Mouse (Mus musculus): ENCODE results near the gene Trove2. TPM values are rescaled to one million over a fixed set of nuclear protein-coding genes. Genes with fewer than 3 reads are reported as not detected.
"Not testable (repeated sequence)": the region's sequence is repeated elsewhere in the genome, so short reads cannot be mapped to it uniquely, and the experiment has no call there.

Gene Trove2
- polyA plus RNA-seq, 1 experiment from 2014 or later: 14.9 TPM

DNA sequence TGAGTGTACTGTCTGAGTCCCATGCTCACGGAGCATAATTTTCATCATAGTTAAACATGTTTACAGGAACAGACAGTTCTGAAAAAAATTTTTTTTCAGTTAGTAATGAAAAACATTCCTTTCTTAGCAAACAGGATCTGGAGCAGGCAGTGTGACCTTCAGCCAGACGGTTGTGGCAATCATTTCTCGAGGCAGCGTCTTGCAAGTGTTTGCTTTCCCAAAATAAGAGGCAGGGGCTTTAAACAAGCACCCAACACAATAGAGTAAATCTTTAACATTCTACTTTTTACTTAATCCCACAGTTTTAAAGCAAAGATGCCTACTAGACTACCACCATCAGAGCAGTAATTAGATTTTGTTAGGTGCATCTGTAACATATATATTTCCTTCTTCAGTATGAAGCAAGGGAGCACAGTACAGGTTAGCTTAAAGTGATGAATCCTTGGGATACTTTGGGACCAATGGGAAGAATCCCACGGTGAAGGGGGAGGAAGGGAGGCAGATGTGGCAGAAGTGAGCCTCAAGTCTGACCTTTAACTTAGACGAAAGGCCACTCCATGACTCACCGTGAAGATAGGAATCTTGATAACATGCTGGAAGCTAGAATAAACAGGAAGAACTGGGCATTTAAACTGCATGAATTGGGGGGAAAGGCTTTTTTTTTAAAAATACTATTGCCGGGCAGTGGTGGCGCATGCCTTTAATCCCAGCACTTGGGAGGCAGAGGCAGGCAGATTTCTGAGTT is 49.0 kb downstream of the Trove2 start:
- ATAC-seq: no peak; the same call in 1 of the 2 replicates
- Histone ChIP-seq H3K4me2 (replicated peaks; ENCODE audit: low read depth, low read length) (no peak overlapping the region), H3K27me3 (replicated peaks; ENCODE audit: insufficient read depth, low read length) (no peaks in the 10 kb centered on the region), H3K36me3 (ENCODE audit: insufficient read depth, low read length) (no peaks in the 10 kb centered on the region), H3K4me3 (ENCODE audit: low read depth, low read length) (no peak overlapping the region), H3K27ac (ENCODE audit: low read length) (no peak overlapping the region), H3K4me1 (ENCODE audit: insufficient read depth, low read depth, low read length) (no peaks in the 10 kb centered on the region), H3K9me3 (ENCODE audit: low read length) (no peaks in the 10 kb centered on the region), H3K9ac (replicated peaks; ENCODE audit: low read depth) (no peak overlapping the region)
- TF ChIP-seq EP300 (IDR thresholded peaks at IDR 0.05) (no peak), CTCF (IDR thresholded peaks at IDR 0.05) (no peak)
- DNase-seq (ENCODE audit: low spot score): no peak
- WGBS: 39% methylated on average over 9 of the region's 9 CpGs

DNA sequence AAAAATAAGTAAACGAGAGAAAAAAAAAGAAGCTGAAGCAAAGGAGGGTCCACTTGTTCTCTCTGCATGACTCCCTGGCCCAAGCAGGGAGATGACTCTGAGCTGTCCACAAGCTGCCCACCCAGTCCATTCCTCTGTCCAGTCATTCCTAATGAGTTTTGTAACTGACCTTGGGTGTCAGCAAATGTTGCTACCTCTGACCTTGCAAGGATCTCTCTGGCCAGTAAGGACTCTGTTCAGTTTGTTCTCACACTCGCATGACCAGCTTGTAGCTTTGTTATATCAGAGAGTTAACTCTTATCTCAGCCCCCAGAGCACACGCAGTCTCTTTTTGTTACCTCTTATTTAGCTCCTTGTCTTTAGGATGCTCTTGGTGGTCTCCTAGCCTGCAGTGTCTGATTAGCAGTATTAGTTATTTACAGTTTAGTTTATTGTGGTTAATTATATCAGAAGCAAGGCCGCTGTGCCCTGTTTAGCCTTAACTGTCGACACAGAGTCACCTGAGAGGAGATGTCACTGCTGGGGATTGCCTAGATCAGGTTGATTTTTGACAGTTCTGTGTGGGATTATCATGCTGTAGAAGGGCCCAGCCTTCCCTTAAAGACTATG is 52.3 kb downstream of the Trove2 start:
- H3K36me3 ChIP-seq (ENCODE audit: insufficient read depth, low read length): no peaks in the 10 kb centered on the region
- no peak for DNase-seq (ENCODE audit: low spot score)
- no peaks in the 10 kb centered on the region for H3K4me1 ChIP-seq (ENCODE audit: insufficient read depth, low read depth, low read length)
- no peak overlapping the region for H3K4me2 ChIP-seq (replicated peaks; ENCODE audit: low read depth, low read length)
- H3K27ac ChIP-seq (ENCODE audit: low read length): no peak overlapping the region
- ATAC-seq: no peak
- H3K27me3 ChIP-seq (replicated peaks; ENCODE audit: insufficient read depth, low read length): no peaks in the 10 kb centered on the region
- H3K9me3 ChIP-seq (ENCODE audit: low read length): no peaks in the 10 kb centered on the region
- TF ChIP-seq CTCF (IDR thresholded peaks at IDR 0.05) (no peak), EP300 (IDR thresholded peaks at IDR 0.05) (no peak)
- no peak overlapping the region for H3K4me3 ChIP-seq (ENCODE audit: low read depth, low read length)
- no peak overlapping the region for H3K9ac ChIP-seq (replicated peaks; ENCODE audit: low read depth)
- WGBS: 76% methylated on average over 5 of the region's 5 CpGs

DNA sequence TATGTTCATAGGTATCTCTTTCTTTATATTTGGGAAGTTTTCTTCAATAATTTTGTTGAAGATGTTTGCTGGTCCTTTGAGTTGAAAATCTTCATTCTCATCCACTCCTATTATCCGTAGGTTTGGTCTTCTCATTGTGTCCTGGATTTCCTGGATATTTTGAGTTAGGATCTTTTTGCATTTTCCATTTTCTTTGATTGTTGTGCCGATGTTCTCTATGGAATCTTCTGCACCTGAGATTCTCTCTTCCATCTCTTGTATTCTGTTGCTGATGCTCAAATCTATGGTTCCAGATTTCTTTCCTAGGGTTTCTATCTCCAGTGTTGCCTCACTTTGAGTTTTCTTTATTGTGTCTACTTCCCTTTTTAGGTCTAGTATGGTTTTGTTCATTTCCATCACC is 60.8 kb downstream of the Trove2 start, which contains the start of gene Glrx2:
TSS of gene Glrx2 (plus strand) at position 301 of the 400 bp plus-strand sequence.
- WGBS: no CpG with 5 or more reads among the region's 2 CpGs
- not testable (repeated sequence) for H3K4me1 ChIP-seq (ENCODE audit: insufficient read depth, low read depth, low read length); H3K36me3 ChIP-seq (ENCODE audit: insufficient read depth, low read length); ATAC-seq; H3K9ac ChIP-seq (replicated peaks; ENCODE audit: low read depth); H3K27ac ChIP-seq (ENCODE audit: low read length); DNase-seq (ENCODE audit: low spot score); H3K4me2 ChIP-seq (replicated peaks; ENCODE audit: low read depth, low read length); H3K4me3 ChIP-seq (ENCODE audit: low read depth, low read length); H3K9me3 ChIP-seq (ENCODE audit: low read length); H3K27me3 ChIP-seq (replicated peaks; ENCODE audit: insufficient read depth, low read length)

DNA sequence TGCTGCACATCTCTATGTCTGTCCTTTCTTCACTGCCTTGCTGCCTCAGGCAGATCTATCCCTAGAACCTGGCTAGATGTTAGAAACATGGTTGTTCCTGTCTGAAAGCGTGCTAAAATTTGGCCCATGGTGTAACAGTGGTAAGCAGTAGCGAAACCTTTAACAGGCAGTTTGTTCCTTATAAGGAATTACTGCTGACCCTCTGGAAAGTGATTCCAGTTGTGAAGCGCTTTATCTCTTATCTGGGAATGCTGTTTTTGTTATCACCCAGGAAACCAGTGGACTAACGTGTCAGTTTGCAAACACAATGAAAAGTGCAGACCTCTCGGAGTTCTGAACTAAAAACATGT is 66.3 kb downstream of the Trove2 start:
- ATAC-seq (no peak), DNase-seq (ENCODE audit: low spot score) (no peak)
- no peak overlapping the region for H3K9ac ChIP-seq (replicated peaks; ENCODE audit: low read depth)

DNA sequence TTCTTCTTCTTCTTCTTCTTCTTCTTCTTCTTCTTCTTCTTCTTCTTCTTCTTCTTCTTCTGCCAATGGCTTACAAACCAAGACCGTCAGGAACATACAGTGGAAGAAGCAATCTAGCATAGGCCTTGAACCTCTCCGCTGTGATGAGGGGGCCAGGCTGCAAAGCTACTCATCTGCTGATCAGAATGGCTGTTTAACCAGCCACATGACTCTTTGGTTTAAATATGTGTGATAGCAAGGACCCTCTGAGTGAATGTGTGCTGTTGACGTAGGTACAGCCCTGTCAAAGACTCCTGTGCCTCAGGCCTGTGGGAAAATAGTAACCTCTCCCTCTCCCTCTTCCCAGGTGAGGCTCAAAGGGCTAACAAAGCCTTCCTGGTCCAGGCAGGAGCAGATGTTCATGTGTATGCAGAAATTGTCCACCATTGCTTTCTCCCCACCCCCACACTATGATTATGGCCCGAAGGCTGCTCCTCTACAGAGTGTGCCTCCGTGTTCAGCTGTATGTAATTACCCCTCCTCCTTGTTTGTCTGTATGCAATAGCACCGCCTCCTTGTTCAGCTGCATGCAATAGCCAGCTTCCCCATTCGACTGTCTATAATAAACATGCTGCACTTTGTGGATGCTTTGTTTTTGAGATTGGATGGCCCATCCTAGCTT is 66.8 kb downstream of the Trove2 start:
- TF ChIP-seq EP300 (IDR thresholded peaks at IDR 0.05): no peak
- TF ChIP-seq CTCF (IDR thresholded peaks at IDR 0.05): no peak
- Histone ChIP-seq H3K9me3 (ENCODE audit: low read length) (no peaks in the 10 kb centered on the region), H3K9ac (replicated peaks; ENCODE audit: low read depth) (no peak overlapping the region), H3K27me3 (replicated peaks; ENCODE audit: insufficient read depth, low read length) (no peaks in the 10 kb centered on the region), H3K36me3 (ENCODE audit: insufficient read depth, low read length) (no peaks in the 10 kb centered on the region), H3K4me2 (replicated peaks; ENCODE audit: low read depth, low read length) (no peak overlapping the region), H3K27ac (ENCODE audit: low read length) (no peak overlapping the region), H3K4me3 (ENCODE audit: low read depth, low read length) (no peak overlapping the region), H3K4me1 (ENCODE audit: insufficient read depth, low read depth, low read length) (no peaks in the 10 kb centered on the region)
- DNase-seq (ENCODE audit: low spot score) (no peak), ATAC-seq (no peak)
- WGBS: 70% methylated on average over 7 of the region's 7 CpGs

More for the DNA sequence above, 66.3 kb downstream of the Trove2 start:
- Histone ChIP-seq H3K9me3 (ENCODE audit: low read length) (no peaks in the 10 kb centered on the region), H3K27ac (ENCODE audit: low read length) (no peak overlapping the region), H3K36me3 (ENCODE audit: insufficient read depth, low read length) (no peaks in the 10 kb centered on the region), H3K27me3 (replicated peaks; ENCODE audit: insufficient read depth, low read length) (no peaks in the 10 kb centered on the region), H3K4me1 (ENCODE audit: insufficient read depth, low read depth, low read length) (no peaks in the 10 kb centered on the region), H3K4me2 (replicated peaks; ENCODE audit: low read depth, low read length) (no peak overlapping the region), H3K4me3 (ENCODE audit: low read depth, low read length) (no peak overlapping the region)
- TF ChIP-seq CTCF (IDR thresholded peaks at IDR 0.05) (no peak), EP300 (IDR thresholded peaks at IDR 0.05) (no peak)
- 42% methylated on average over 5 of the region's 5 CpGs for WGBS

DNA sequence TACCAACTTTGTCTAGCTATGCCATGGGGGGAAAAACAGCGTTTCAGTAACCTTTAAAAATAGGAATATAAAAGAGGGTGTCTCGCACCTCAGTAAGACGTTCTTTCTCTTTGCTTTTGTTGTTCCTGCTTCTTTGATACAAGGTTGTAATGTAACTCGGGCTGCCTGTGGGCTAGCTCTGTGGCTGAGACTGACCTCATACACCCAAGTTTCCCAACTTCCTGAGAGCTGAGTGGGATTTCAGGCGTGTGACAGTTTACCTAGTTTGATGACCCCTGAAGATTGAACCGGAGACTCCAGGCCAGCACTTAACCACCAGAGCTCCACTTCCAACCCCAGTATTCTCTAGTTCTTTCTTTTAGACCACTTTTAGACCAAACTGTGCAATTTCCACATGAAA is 68.5 kb downstream of the Trove2 start:
- Histone ChIP-seq H3K36me3 (ENCODE audit: insufficient read depth, low read length) (no peaks in the 10 kb centered on the region), H3K4me2 (replicated peaks; ENCODE audit: low read depth, low read length) (no peak overlapping the region), H3K4me1 (ENCODE audit: insufficient read depth, low read depth, low read length) (no peaks in the 10 kb centered on the region), H3K27ac (ENCODE audit: low read length) (no peak overlapping the region), H3K4me3 (ENCODE audit: low read depth, low read length) (no peak overlapping the region), H3K9me3 (ENCODE audit: low read length) (no peaks in the 10 kb centered on the region), H3K9ac (replicated peaks; ENCODE audit: low read depth) (no peak overlapping the region), H3K27me3 (replicated peaks; ENCODE audit: insufficient read depth, low read length) (no peaks in the 10 kb centered on the region)
- DNase-seq (ENCODE audit: low spot score): no peak
- no peak for ATAC-seq
- 61% methylated on average over 6 of the region's 6 CpGs for WGBS
- TF ChIP-seq EP300 (IDR thresholded peaks at IDR 0.05) (no peak), CTCF (IDR thresholded peaks at IDR 0.05) (no peak)
